Mouse (Mus musculus) left cerebral cortex, postnatal 10 days (tissue): ENCODE measurements at regions not wholly inside any gene's neighbourhood (a gene's known extent, or its start where the extent isn't known, plus 50 kb on each side); places are given as distances from the start of the nearest gene placed in this dataset.

Source experiments
- DNase-seq, 2 experiments: peaks; one replicate each; pipeline ENCODE4 v3.0.0; 2021 to 2022; ENCODE audit warnings: low spot score in 2 of 2, mixed read lengths in 1 of 2; ENCODE audit errors: extremely low spot score in 1 of 2
- intact Hi-C: fragments of 180-260 bp; cut with DNase I; formaldehyde crosslinking; loops from one replicate; pipeline ENCODE4 v1.15.1; 2025

DNA sequence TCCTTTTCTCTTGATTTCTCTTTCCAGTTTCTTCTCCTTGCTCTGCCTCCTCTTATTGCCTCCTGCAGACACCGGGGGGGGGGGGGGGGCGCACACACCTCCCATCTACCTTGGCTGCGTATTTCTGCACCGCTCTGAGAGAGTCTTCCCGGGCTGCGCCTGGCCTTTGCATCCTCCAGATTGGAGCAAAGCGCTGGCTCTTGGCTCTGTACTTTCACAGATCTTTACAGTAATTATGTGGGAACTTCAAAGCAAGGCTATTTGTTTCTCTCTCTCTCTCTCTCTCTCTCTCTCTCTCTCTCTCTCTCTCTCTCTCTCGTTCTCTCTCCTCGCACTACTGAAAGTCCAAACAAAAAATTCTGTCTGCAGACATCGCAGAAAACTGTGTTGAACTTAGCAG is 317.4 kb downstream of the Med13l start:
- intact Hi-C loops, result loop anchor here (5.0 kb wide), 1 partner anchor 794 kb away; the partner anchor contains the start of gene Tbx3
- no peak for DNase-seq

DNA sequence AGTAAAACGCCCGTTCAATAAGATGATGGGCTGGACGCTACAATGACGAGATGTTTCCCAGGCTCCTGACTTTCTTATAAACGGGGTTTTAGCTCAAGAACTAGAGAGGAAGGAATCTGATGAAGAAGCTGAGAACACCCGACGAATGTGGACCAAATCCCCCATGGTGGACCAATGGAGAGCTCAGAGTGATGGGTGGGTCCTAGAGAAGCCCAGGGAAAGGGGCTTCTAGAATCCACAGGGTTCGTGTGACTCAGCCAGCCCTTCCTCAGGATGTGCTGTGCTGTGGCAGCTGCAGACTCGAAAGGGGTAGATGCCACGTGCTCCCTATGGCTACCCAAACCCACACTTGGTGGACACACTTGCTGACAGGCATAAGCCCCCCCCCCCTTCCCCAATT is 318.2 kb downstream of the Med13l start:
- no peak for DNase-seq
- intact Hi-C loops, result loop anchor here (5.0 kb wide), 1 partner anchor 794 kb away; the partner anchor contains the start of gene Tbx3

DNA sequence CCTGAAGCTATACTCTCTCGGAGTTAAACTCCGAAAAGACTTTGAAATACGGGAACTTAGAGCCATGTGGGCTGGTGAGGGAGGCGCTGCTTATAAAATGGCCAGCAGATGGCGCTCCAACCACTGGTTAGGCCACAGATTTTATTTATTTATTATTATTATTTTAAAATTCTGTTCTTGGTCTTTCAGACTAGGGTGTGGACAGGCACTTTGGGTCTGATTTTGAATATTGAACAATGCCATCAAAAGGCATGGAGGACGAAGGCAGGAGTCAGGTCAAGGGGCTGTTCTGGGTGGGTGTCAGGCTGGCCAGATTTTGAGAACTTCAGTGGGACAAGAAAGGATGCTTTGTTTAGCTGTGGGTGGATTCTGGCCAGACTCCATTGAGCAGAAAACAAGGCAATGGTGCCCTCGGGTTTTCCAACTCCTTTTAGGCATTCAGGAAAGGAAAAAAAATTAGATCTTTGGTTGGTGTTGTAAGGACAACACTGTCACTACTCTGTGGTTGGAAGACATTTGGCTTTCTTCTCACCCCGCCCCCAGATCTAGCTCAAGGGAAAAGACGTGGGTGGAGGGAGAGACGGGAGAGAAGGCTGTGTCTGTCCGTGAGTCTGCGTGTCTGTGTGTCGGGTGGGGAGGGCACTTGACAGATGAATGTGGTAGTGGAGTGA is 319.5 kb downstream of the Med13l start:
- peak; percentile 49 to 81 for DNase-seq
- intact Hi-C loops, result loop anchor here (2.0 to 5.0 kb wide), 2 partner anchors 792 to 811 kb away; partner anchors contain the start of gene Tbx3

DNA sequence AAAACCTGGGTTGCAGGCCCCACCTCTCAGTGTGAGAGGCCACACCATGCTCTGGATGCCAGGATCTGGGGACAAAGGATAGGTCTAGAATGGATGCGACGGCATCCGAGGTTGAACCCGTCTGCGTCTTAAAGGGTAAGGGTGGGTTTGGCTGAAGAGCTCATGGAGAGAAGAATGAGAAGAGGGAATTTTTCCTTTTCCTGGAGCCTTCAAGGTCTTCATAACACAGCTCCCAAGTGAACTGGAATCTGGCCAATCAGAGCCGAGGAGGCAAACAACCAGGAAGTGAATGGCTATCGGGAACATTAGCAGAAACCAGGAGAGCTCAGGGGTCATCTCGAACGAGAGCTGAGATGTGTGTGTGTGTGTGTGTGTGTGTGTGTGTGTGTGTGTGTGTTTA is 320.1 kb downstream of the Med13l start:
- intact Hi-C loops, result loop anchor here (2.0 kb wide), 1 partner anchor 810 kb away; no protein-coding TSS in a partner anchor
- no peak for DNase-seq

DNA sequence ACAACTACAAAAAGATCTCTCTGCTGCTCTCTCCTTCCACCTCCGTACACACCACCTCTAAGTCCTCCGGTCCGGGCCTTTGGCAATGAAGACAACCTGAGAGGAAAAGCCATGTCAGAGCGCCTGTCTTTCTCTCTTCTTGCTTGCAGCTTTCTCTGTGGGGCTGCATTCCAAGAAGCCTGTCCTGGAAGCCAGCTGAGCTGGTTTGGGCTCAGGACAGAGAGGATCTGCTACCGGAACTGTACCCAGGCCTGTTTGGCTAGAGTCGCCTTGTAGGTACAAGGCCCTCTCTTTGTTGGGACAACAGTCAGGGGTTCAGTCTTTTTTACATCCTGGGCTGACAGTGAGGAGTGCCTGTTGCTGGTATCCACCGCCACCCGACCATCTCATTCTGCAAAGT is 321.4 kb downstream of the Med13l start:
- intact Hi-C loops, result loop anchor here (2.0 kb wide), 1 partner anchor 809 kb away; no protein-coding TSS in a partner anchor
- no peak for DNase-seq

DNA sequence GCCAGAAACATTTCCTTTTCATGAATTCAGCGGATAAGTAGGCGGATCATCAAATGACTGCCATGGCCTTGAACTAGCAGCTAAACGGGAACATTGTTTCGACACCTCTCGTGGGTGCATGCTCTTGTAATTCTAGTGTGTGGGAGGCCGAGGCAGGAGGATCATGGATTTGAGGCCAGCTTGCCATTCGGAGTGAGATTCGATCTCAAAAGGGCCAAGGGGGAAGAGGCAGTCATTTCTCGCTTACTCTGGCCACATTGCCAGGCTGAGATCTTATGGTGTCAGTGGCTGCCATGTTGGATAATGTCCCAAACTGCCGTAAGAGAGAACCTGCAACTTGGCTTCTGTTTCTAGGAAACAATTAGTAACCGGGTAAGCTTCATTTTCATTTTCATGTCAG is 327.7 kb downstream of the Med13l start:
- DNase-seq, result no peak
- intact Hi-C loops, result no loop called here

DNA sequence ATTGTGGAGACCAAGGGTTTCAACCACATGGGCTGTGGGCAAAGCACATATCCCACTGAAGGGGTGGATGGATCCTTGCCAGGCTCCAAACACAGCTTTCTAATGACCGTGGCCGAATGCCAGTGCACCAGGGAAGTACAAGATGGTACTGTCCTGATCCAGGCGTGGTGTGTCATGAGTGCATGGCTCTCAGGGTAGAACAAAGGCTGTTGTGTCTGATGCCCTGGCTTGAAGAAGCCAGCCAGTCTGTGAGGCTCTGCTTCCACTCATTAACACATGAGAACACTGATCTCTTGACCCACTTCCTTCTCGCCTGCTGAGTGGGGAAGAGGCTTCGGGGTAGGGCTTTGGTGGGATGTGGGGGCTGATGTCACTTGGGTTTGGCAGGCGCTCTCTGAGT is 330.7 kb downstream of the Med13l start:
- intact Hi-C loops, result no loop called here

DNA sequence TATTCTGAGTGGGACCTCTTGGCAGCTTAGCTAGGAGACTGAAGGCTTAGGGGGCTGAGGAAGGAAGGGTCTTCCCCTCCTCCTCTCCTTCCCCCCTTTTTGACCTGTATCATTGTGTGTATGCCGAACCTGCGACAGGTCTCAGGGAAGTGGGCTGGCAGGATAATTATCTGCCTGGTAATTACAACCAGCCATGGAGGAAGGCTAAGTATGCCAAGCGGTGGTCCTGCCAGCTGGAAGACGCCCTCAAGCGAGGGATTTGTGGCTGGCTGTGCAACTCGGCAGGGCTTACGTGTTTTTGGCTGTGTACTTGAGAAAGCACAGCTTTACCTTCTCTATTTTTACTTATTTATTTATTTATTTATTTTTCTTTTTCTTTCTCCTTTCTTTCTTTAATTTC is 347.7 kb downstream of the Med13l start:
- peak in 1 of 2 experiments; percentile 4 for DNase-seq
- intact Hi-C loops, result no loop called here

More for the DNA sequence above, 330.7 kb downstream of the Med13l start:
- DNase-seq, result peak; percentile 34 to 65

DNA sequence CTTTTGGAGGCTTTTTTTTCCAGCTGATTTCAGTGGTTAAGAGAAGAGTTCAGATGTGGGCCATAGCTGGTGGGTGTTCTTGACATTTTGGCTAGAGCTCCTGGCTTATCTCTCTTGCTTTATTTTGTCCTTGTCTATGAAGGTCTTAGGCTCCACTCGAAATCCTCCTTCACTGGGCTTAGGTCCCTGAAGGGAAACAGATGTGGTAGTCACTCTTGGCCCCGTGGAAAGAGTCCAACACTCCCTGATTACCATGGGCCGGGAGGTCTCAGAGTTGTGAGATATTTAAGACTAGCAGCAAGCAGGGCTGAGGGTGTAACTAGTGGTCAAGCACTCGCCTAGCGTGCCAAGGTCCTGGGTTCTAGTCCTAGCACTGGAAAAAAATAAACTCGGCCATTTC is 349.3 kb downstream of the Med13l start:
- intact Hi-C loops, result no loop called here

DNA sequence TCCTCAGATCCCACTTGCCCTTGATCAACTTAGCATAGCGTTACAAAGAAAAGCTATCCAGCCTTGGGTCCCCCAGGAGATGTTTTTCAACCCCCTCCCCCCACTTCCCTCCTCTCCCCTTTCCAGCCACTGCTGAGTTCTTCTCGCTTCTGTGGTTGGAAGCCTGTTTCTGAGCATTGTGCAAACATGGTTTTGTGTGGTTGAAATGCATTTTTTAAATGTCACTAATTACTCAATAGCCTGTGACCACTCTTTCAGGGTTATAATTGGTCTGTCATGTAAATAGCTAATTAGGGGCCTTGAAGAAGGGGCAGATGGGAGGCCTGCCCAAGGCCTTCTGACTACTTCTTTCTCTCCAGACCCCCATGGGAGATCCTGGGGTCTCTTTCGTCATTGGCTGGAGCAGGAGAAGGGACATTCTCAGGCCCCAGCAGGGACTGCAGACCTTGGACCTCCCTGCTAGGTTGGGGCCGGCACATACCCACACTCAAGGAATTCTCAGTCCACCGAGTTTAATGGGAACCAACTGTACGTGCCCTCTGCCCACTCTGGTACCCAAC is 353.8 kb downstream of the Med13l start:
- intact Hi-C loops, result no loop called here

More for the DNA sequence above, 349.3 kb downstream of the Med13l start:
- no peak for DNase-seq

DNA sequence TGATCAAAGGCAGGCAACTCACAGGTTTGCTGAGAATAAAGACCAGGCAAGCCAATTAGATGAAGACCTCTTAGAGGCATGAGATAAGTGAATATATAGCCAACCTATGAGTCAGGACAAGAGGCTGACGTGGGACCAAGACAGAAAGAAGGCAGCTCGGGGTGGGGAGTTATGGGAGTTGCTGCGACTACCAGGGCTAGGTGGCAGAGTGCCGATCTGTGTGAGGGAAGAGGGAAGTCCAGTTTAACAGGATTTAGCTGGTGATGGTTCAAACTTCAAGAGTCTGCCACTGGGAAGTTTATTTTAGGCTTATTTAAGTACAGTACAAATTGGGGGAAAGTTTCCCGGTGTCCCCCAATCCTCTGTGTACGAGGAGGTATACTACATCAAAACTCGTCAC is 362.9 kb downstream of the Med13l start:
- no peak for DNase-seq
- intact Hi-C loops, result no loop called here

More for the DNA sequence above, 353.8 kb downstream of the Med13l start:
- DNase-seq, result no peak

DNA sequence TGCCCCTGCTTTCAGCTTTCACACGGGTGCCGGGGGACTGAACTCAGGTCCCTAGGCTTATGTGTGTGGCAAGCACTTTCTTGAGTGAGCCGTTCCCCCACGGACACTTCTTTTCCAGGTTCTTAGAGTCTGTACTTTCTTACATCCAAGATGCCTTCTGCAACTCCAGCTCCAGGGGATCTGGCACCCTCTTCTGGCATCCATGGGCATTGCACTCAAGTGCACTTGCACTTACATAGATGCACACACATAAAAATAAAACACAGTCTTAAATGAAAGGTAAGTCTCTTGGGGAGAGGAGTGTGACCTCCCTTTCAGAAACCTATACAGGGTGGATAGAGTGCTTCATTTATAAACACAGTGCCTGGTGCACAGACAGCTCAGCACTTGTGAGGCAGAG is 368.6 kb downstream of the Med13l start:
- intact Hi-C loops, result no loop called here
- DNase-seq, result no peak

DNA sequence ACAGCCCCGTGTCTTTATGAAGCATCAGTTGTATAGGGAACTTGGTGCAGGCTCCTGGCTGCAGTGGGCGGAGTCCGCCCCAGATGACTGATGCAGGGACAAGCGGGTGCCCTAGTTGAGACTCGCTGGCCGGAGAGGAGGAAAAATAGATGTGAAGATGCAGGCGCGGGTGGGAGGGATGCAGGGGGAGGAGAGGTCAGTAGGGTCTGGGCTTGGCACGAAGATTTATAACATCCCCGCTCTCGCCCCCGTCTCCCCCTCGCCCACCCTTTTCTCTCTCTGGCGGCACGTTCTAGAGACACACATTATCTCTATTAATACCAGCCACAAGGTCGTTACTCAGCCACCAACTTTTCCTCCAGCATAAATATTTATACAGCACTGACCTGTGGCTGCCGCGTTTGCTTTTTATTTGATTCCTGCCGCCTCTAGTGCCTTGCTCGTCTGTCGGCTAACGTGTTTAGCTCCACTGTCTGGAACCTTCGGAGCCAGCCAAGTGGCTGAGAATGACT is 369.6 kb downstream of the Med13l start:
- DNase-seq, result no peak
- intact Hi-C loops, result no loop called here

DNA sequence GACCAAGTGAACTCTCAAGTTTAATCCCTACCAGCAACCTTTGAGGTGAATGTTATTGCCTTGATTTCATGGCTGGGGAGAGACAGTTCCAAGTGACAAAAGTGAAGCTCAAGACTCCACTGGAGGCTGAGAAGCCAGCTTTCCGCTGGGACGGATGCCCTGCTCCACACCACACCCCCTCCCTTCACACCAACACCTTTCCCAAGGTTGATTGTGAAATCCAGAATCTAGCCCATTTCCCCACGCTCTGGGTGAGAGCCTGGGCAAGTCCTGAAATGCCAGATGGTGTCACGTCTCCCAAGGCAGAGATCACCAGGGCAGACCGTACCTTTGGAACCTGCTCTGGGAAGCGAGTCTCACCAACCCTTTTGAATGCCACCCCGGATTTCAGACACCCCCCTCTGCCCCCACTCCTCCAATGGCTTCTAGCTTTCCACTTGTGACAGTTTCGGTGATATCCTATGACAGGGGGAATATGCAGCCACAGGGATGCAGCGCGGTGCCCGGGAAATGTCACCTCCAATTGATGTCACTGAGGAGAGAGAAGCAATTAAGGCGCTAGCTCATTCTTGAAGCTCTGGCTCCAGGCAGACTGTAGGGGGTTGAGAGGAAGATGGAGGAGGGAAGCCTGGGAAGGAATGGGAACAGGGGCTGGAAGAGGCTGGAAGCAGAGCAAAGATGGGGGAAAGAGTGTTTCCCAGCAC is 379.0 kb downstream of the Med13l start:
- intact Hi-C loops, result no loop called here

DNA sequence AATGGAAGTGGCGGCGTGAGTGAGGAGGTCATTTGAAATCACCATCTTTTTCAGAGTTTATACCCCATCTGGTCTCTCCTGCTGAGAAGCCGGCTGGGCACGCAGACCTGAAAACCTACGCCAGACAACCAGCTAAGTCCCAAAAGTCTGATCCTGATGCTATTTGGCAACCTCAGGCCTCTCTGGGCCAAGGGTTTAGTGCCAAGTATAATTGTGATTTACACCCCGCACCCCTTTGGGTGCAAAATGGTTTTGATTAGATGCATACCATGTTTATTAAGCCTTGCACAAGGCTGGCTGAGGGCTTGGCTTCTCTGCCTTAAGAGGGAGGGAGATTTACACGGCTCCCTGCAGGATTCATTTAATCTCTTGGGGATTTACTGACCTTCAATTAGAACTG is 383.8 kb downstream of the Med13l start:
- no peak for DNase-seq
- intact Hi-C loops, result no loop called here

More for the DNA sequence above, 379.0 kb downstream of the Med13l start:
- no peak for DNase-seq

DNA sequence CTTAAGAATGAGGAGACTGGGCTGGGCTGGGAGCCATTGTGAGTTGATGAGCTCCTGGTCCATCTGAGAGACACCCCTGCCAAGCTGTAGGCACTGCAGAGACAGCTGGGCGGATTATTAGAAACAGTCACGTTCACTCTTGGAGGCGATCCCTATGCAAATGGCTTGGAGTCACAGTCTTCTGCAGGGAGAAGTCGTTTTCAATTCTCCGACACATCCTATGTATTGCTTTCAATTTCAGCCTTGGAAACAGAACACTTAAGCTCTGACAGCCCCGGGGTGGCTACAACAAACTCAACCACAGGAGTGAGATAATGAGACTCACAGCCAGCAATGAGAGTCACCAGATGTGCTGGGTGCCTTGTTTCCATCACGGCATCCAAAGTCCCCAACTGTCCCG is 385.6 kb downstream of the Med13l start:
- DNase-seq, result peak in 1 of 2 experiments; percentile 15
- intact Hi-C loops, result no loop called here

DNA sequence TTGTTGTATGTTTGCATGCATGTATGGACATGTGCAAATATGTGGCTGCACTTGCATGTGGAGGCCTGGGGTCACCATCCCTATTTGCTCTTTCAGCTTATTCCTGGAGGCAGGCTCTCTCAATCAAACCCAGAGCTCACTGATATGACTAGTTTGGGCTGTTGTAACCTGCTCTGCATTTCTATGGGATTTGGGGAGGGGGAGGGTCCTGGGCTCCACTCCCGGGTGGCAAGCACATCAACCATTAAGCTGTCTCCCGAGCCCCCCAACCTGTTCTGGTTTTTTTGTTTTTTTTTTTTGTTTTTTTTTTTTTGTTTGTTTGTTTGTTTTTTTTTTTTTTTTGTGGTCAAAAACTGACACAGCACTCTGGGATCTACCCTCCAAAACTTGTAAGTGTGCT is 386.5 kb downstream of the Med13l start:
- intact Hi-C loops, result no loop called here
- no peak for DNase-seq

DNA sequence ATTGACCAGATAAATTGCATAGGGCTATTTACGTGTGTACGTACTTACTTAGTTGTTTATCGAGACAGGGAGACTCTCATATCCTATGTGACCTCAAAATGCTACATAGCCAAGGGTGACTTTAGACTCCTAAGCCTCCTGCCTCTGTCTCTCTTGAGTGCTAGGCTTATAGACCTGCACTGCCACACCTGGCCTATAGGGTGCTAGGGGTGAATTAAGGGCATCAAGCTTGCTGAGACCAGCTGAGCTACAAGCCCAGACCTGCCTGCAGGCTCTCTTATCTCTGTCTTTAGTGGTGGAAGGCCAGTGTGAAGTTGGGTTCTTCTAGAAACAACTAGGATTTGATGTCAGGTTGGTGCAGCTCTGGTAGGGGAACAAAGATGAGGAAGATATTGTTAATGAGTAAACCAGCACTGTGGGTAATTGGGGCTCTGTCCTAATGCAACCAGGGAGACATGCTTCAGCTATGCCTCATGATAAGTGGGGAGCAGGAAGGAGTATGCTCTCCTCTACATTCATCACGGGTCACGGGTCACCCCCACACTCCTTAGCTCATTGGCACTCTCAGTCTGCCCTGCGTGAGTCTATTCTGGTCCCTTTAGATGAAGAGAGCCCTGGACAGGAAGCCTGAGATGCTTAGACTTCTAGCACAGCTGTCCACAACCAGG is 387.8 kb downstream of the Med13l start:
- intact Hi-C loops, result no loop called here
- no peak for DNase-seq

DNA sequence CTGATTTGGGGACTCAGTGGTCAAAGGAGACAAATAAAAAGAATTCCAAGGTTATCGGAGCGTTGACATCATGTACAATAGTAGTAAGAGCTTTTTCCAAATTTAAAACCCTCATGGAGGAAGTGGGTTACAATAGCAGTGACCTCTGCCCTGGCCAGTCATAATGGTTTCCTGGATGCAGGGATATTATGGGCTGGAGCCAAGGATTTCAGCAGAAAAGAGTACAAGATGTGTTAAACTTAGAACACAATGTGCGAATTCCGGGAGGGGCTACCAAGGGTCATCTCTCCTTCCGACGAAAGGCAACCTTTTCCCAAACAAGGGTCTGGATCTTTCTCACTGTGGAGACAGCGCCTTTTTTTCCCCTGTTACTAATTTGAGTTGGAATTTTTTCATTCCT is 390.6 kb downstream of the Med13l start:
- intact Hi-C loops, result no loop called here

More for the DNA sequence above, 390.6 kb downstream of the Med13l start:
- peak in 1 of 2 experiments; percentile 37 for DNase-seq
